Mouse (Mus musculus) forebrain, embryonic 11.5 days (tissue): ENCODE measurements around the gene Psd4. TPM values are rescaled to one million over a fixed set of nuclear protein-coding genes. Genes with fewer than 3 reads are reported as not detected.

ENCODE experiments used
- ATAC-seq: fragments of 200-750 bp; cut with Nextera tagmentation; replicated peaks from 2 replicates; pipeline ENCODE4 v1.8.0; 2017; ENCODE audit warnings: moderate TSS enrichment; ENCODE audit not compliant: low FRiP score
- DNase-seq: peaks from one replicate; pipeline ENCODE4 v3.0.0-alpha.2; 2017; ENCODE audit warnings: low spot score
- H3K27ac ChIP-seq: fragments of 300-500 bp; sonication (generic); 2 replicates; pipeline ENCODE4 v1.5.1; 2014; ENCODE audit warnings: low read depth, low read length
- H3K27me3 ChIP-seq: fragments of 300-500 bp; sonication (generic); 2 replicates; pipeline ENCODE4 v1.6.1; 2014; ENCODE audit warnings: mild to moderate bottlenecking, low read length, mixed read lengths; ENCODE audit not compliant: control insufficient read depth, insufficient read depth
- H3K36me3 ChIP-seq: fragments of 300-500 bp; sonication (generic); 2 replicates; pipeline ENCODE4 v1.6.1; 2014; ENCODE audit warnings: mild to moderate bottlenecking, low read length, moderate library complexity, mixed read lengths; ENCODE audit not compliant: control insufficient read depth, insufficient read depth
- H3K4me1 ChIP-seq: fragments of 300-500 bp; sonication (generic); replicated peaks from 2 replicates; pipeline ENCODE4 v1.6.1; 2014; ENCODE audit warnings: low read length, mixed read lengths; ENCODE audit not compliant: control insufficient read depth, insufficient read depth
- H3K4me2 ChIP-seq: fragments of 300-500 bp; sonication (generic); 2 replicates; pipeline ENCODE4 v1.6.1; 2014; ENCODE audit warnings: low read depth, mild to moderate bottlenecking, low read length, moderate library complexity, mixed read lengths; ENCODE audit not compliant: severe bottlenecking
- H3K4me3 ChIP-seq: fragments of 300-500 bp; sonication (generic); 2 replicates; pipeline ENCODE4 v1.5.1; 2014; ENCODE audit warnings: low read depth, low read length
- H3K9ac ChIP-seq: fragments of 300-500 bp; sonication (generic); 2 replicates; pipeline ENCODE4 v1.6.1; 2014; ENCODE audit warnings: low read length
- H3K9me3 ChIP-seq: fragments of 300-500 bp; sonication (generic); 2 replicates; pipeline ENCODE4 v1.6.1; 2016; ENCODE audit warnings: low read length, mixed read lengths; ENCODE audit not compliant: control insufficient read depth
- WGBS: fragments of 180-500 bp; shearing (Covaris S2); extraction: QIAGEN DNeasy Blood & Tissue Kit; methylation state at CpG from one replicate; pipeline ENCODE4 v1.1.7; 2014; 5-methylcytosine and 5-hydroxymethylcytosine counted together
- polyA plus RNA-seq: library from polyadenylated mRNA; unstranded; fragments of >200 nt; fragmentation: Nextera tagmentation; extraction: Ambion mirVana; gene quantifications from 2 replicates; pipeline ENCODE4 v1.2.1, GENCODE M21; 2014

The Psd4 gene
- polyA plus RNA-seq: 0.41 and 0.61 TPM in 2 replicates

- Histone ChIP-seq H3K27me3 (peaks cover 3% of the 10 kb centered on the region; the same call in 1 of the 2 replicates), H3K9me3 (no peaks in the 10 kb centered on the region), H3K4me2 (peak within 1 kb of the TSS; percentile 78), H3K9ac (peak within 1 kb of the TSS; percentile 10; the same call in 1 of the 2 replicates), H3K4me3 (peak within 1 kb of the TSS; percentile 39), H3K36me3 (no peaks in the 10 kb centered on the region), H3K27ac (no peak within 1 kb of the TSS), H3K4me1 (no peaks in the 10 kb centered on the region)
- WGBS: 5% methylated on average over 47 of the region's 47 CpGs
- DNase-seq (peak; percentile 74), ATAC-seq (peak; percentile 76)
These were observed at the start of gene Psd4 for GRCm38 (mm10) chr2:24367030-24367894. TSS of gene Psd4 (plus strand) at chr2:24367580.

DNA sequence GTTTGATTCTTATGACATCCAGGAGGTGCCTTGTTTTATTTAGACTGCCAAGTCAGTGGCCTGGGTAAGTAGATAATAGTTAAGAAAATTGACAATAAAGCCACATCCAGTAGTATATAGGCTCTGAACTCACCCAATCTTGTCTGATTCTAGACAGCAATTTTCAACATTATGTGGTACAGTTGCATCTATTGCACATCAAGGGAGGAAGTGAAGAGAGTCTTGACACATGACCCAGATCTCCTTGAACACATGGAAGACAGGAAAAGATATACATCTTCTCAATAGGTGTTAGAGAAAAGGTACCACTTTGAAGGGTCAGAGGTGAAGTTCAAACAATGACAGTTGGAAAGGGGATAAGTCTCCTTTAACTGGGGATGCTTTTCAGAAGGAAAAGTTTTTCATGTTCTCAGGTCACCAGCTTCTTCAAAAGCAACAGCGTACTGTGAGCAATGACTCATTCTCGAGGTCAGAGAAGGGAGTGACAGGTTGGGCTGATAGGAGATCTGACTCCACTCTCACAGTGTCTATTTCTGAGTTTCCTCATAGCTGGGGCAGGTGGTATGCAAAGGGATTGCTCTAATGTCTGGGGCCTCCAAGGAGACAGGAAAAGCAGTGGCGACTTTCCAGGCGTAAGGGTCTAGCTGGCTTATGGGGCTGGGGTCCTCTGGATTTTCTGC lies 49.3 kb upstream of the Psd4 start:
- Histone ChIP-seq H3K9me3 (no peaks in the 10 kb centered on the region), H3K4me3 (no peak overlapping the region), H3K4me1 (no peaks in the 10 kb centered on the region), H3K9ac (no peak overlapping the region), H3K4me2 (no peak overlapping the region), H3K36me3 (no peaks in the 10 kb centered on the region), H3K27ac (no peak overlapping the region), H3K27me3 (no peaks in the 10 kb centered on the region)
- no peak for ATAC-seq
- WGBS: 83% methylated on average over 4 of the region's 4 CpGs
- DNase-seq: no peak

DNA sequence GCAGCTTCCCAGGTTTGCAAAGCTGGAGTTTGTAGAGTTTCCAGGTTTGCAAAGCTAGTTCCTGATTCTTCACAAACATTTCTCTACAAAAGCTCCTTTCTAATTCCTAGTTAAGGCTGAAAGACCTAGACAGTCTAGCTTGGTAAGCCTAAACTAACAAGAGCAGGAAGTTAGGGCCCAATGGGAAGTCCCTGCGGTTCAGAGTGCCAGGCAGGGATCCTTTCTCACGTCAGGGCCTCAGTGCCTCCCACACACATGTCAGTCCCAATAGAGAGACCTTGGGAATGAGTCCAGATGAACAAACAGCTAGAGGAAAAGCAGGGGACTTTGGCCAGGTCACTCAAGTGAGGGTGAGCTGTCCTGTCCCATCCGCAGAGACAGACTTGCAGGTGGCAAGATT lies 32.0 kb upstream of the Psd4 start:
- 65% methylated on average over 3 of the region's 3 CpGs for WGBS
- Histone ChIP-seq H3K4me1 (no peaks in the 10 kb centered on the region), H3K27me3 (no peaks in the 10 kb centered on the region), H3K36me3 (no peaks in the 10 kb centered on the region), H3K9ac (no peak overlapping the region), H3K9me3 (no peaks in the 10 kb centered on the region), H3K4me3 (no peak overlapping the region), H3K27ac (no peak overlapping the region), H3K4me2 (no peak overlapping the region)
- no peak for DNase-seq
- no peak for ATAC-seq

- no peak within 1 kb of the TSS for H3K9ac ChIP-seq
- no peaks in the 10 kb centered on the region for H3K9me3 ChIP-seq
- H3K27ac ChIP-seq: no peak within 1 kb of the TSS
- H3K4me2 ChIP-seq: no peak within 1 kb of the TSS
- no peak within 1 kb of the TSS for H3K4me3 ChIP-seq
- no peak for ATAC-seq
- H3K36me3 ChIP-seq: no peaks in the 10 kb centered on the region
- 77% methylated on average over 2 of the region's 2 CpGs for WGBS
- DNase-seq: no peak
- no peaks in the 10 kb centered on the region for H3K4me1 ChIP-seq
- no peaks in the 10 kb centered on the region for H3K27me3 ChIP-seq
These were observed 30.8 kb upstream of the Psd4 start, which contains the start of gene Il1rn for GRCm38 (mm10) chr2:24336545-24336944. TSS of gene Il1rn (plus strand) at chr2:24336853.

- H3K27me3 ChIP-seq: no peaks in the 10 kb centered on the region
- no peak for DNase-seq
- no peak for ATAC-seq
These were observed 25.9 kb upstream of the Psd4 start for GRCm38 (mm10) chr2:24341395-24341885.

GRCm38 (mm10) chr2:24344619-24345018 lies 22.8 kb upstream of the Psd4 start:
- ATAC-seq (no peak), DNase-seq (no peak)
- Histone ChIP-seq H3K27me3 (no peaks in the 10 kb centered on the region), H3K9me3 (no peaks in the 10 kb centered on the region), H3K27ac (no peak overlapping the region), H3K9ac (no peak overlapping the region), H3K4me2 (no peak overlapping the region), H3K4me3 (no peak overlapping the region), H3K4me1 (no peaks in the 10 kb centered on the region), H3K36me3 (no peaks in the 10 kb centered on the region)
- WGBS: 76% methylated on average over 4 of the region's 4 CpGs

More at GRCm38 (mm10) chr2:24341395-24341885, 25.9 kb upstream of the Psd4 start:
- Histone ChIP-seq H3K9ac (no peak overlapping the region), H3K4me3 (no peak overlapping the region), H3K36me3 (no peaks in the 10 kb centered on the region), H3K27ac (no peak overlapping the region), H3K4me1 (no peaks in the 10 kb centered on the region), H3K4me2 (no peak overlapping the region), H3K9me3 (no peaks in the 10 kb centered on the region)
- 80% methylated on average over 3 of the region's 3 CpGs for WGBS

GRCm38 (mm10) chr2:24345056-24345455 lies 22.3 kb upstream of the Psd4 start:
- Histone ChIP-seq H3K9ac (no peak overlapping the region), H3K4me3 (no peak overlapping the region), H3K27me3 (no peaks in the 10 kb centered on the region), H3K4me2 (no peak overlapping the region), H3K27ac (no peak overlapping the region), H3K9me3 (no peaks in the 10 kb centered on the region), H3K4me1 (no peaks in the 10 kb centered on the region), H3K36me3 (no peaks in the 10 kb centered on the region)
- ATAC-seq: no peak
- 70% methylated on average over 8 of the region's 8 CpGs for WGBS
- no peak for DNase-seq

DNA sequence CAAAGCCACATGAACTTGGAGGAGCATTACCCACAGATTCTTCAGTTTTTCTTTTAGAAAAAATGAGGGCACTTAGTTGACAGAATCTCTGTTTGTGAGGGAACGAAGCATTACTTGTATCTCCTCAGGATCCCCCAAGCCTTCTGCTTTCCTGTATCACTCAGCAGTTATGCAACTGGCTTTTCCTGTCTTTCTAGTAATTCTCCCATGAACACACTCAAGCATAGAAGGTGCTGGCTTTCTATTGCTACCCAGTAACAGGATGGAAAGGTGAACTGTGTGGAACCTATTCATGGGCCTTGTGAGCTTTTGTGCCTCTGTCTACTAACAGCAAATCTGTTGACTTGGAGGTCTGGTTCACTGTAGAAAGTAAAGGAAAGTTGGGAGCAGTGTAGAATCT lies 19.5 kb upstream of the Psd4 start:
- H3K4me3 ChIP-seq: no peak overlapping the region
- H3K4me2 ChIP-seq: no peak overlapping the region
- H3K27me3 ChIP-seq: no peaks in the 10 kb centered on the region
- no peak overlapping the region for H3K9ac ChIP-seq
- no peaks in the 10 kb centered on the region for H3K9me3 ChIP-seq
- 93% methylated on average over 1 of the region's 1 CpGs for WGBS
- DNase-seq (no peak), ATAC-seq (no peak)
- no peaks in the 10 kb centered on the region for H3K4me1 ChIP-seq
- no peaks in the 10 kb centered on the region for H3K36me3 ChIP-seq
- H3K27ac ChIP-seq: no peak overlapping the region
